Mouse (Mus musculus) ES-Bruce4 (cell line): ENCODE measurements around the gene Snx6.

ENCODE experiments used
- CTCF ChIP-seq: IDR thresholded peaks from one replicate; pipeline ENCODE4 v1.8.1; 2011; ENCODE audit warnings: low read depth, low read length
- EP300 ChIP-seq: IDR thresholded peaks from 2 replicates; pipeline ENCODE4 v1.6.1; 2011; ENCODE audit warnings: low read depth, low read length; ENCODE audit not compliant: insufficient read depth
- POLR2A ChIP-seq: IDR thresholded peaks from one replicate; pipeline ENCODE4 v1.8.1; 2011; ENCODE audit warnings: low read length; ENCODE audit not compliant: insufficient read depth

DNA sequence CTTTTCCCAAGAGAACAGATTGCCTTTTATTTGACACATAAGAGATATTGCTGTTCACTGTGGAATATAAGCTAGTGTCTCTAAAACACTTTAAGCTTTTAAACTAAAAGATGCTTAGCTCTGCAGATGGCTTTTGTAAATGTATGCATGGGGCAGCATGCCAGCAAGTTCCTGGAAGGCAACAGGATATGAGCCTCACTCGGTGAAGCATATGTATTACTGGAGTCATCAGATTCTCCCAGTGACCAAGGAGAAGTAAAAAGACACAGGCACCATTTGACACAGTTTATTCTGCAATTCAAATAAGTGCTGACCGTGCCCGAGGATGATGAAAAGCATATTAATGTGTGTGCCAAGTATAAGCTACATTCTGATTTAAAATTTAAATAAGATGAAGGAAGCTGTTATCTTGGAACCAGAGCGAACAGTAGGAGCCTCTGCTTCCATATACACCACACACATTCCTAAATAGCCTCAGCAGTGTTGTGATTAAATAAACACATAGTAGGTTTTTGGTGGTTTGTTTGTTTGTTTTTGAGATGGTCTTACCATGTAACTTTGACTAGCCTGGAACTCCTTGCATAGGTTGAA lies 27.4 kb upstream of the Snx6 start:
- TF ChIP-seq CTCF (no peak), POLR2A (no peak), EP300 (no peak)
